Comparison of ENCODE assay signal across 8 mouse cellular contexts in genomic region chr9:96259017-96259512, GRCm38 (mm10).
DNase-seq lines count a peak whose midpoint lies in the region; ATAC-seq and TF ChIP-seq lines count a peak whose summit lies in the region.

No protein-coding gene starts in this region.

- peak overlapping the region; percentile 38 to 56 for H3K4me3 ChIP-seq in ES-E14 (ENCODE audit: insufficient read depth in 1 of 2, low read depth in 1 of 2, low read length in 2 of 2, poor library complexity in 1 of 2, severe bottlenecking in 1 of 2)
- peak overlapping the region; percentile 45 for H3K4me3 ChIP-seq in embryonic facial prominence, embryonic 14.5 days (ENCODE audit: low read depth, low read length)
- peak overlapping the region; percentile 62 for H3K4me3 ChIP-seq in hindbrain, embryonic 10.5 days
- peak overlapping the region; percentile 51 for H3K4me3 ChIP-seq in limb, embryonic 13.5 days
- peak overlapping the region; percentile 57 for H3K4me3 ChIP-seq in midbrain, embryonic 16.5 days (ENCODE audit: low read depth, low read length)

- 2% methylated on average over 5 of the region's 5 CpGs for WGBS in embryonic facial prominence, embryonic 14.5 days
- WGBS in hindbrain, embryonic 10.5 days, result under 1% methylated on average over 5 of the region's 5 CpGs
- 1% methylated on average over 5 of the region's 5 CpGs for WGBS in limb, embryonic 13.5 days
- WGBS in midbrain, embryonic 16.5 days, result 1% methylated on average over 5 of the region's 5 CpGs

- no peak overlapping the region; the same call in 1 of the 2 replicates for H3K27ac ChIP-seq in ES-E14 (ENCODE audit: insufficient read depth, low read depth, low read length, poor library complexity, severe bottlenecking)
- H3K27ac ChIP-seq in embryonic facial prominence, embryonic 14.5 days (replicated peaks; ENCODE audit: low read depth, low read length), result no peak overlapping the region
- peak overlapping the region; percentile 90 for H3K27ac ChIP-seq in hindbrain, embryonic 10.5 days
- no peak overlapping the region for H3K27ac ChIP-seq in limb, embryonic 13.5 days
- peak overlapping the region; percentile 42; the same call in 1 of the 2 replicates for H3K27ac ChIP-seq in midbrain, embryonic 16.5 days (ENCODE audit: low read length)

- no peaks in the 10 kb centered on the region for H3K27me3 ChIP-seq in embryonic facial prominence, embryonic 14.5 days (replicated peaks; ENCODE audit: control insufficient read depth, insufficient read depth, low read length)
- H3K27me3 ChIP-seq in hindbrain, embryonic 10.5 days (ENCODE audit: insufficient read depth, poor library complexity, severe bottlenecking), result no peaks in the 10 kb centered on the region
- H3K27me3 ChIP-seq in limb, embryonic 13.5 days, result no peaks in the 10 kb centered on the region
- no peaks in the 10 kb centered on the region for H3K27me3 ChIP-seq in midbrain, embryonic 16.5 days (ENCODE audit: control insufficient read depth, insufficient read depth, low read depth, low read length)

- H3K9me3 ChIP-seq in ES-E14 (ENCODE audit: control insufficient read depth, insufficient read depth, low read depth, low read length), result no peaks in the 10 kb centered on the region
- no peaks in the 10 kb centered on the region for H3K9me3 ChIP-seq in embryonic facial prominence, embryonic 14.5 days (ENCODE audit: control insufficient read depth, low read length)
- no peaks in the 10 kb centered on the region for H3K9me3 ChIP-seq in hindbrain, embryonic 10.5 days
- H3K9me3 ChIP-seq in limb, embryonic 13.5 days, result no peaks in the 10 kb centered on the region
- no peaks in the 10 kb centered on the region for H3K9me3 ChIP-seq in midbrain, embryonic 16.5 days (replicated peaks; ENCODE audit: control insufficient read depth, low read length, poor library complexity, severe bottlenecking)

- H3K4me2 ChIP-seq in embryonic facial prominence, embryonic 14.5 days (ENCODE audit: low read depth, low read length), result peak overlapping the region; percentile 73
- peak overlapping the region; percentile 58 for H3K4me2 ChIP-seq in limb, embryonic 13.5 days (replicated peaks)
- peak overlapping the region; percentile 58 for H3K4me2 ChIP-seq in midbrain, embryonic 16.5 days (ENCODE audit: low read length)

- in situ Hi-C loops in ES-E14 (cut with MboI; ENCODE audit: low sequenced_read_pairs in 2 of 2, unreplicated experiment in 2 of 2), result no loop called here

- DNase-seq in heart, adult 18-20 months, result peak; percentile 9 to 54
- DNase-seq in heart, adult 11 months, result no peak
- DNase-seq in ES-E14 (ENCODE audit: low read depth, low spot score), result peak; percentile 27
- peak; percentile 92 for DNase-seq in embryonic facial prominence, embryonic 14.5 days (ENCODE audit: low spot score)
- peak; percentile 66 for DNase-seq in hindbrain, embryonic 10.5 days (ENCODE audit: low spot score)
- no peak for DNase-seq in urinary bladder, adult 18-20 months (ENCODE audit: low spot score in 2 of 2)

- peaks cover 0 to 1% of the 10 kb centered on the region in 2 experiments; a peak in 3 of 4 replicates for H3K4me1 ChIP-seq in ES-E14 (ENCODE audit: control insufficient read depth in 2 of 2, insufficient read depth in 2 of 2, low read length in 2 of 2, poor library complexity in 1 of 2)
- no peaks in the 10 kb centered on the region for H3K4me1 ChIP-seq in embryonic facial prominence, embryonic 14.5 days (ENCODE audit: control insufficient read depth, insufficient read depth, low read length)
- peaks cover 18% of the 10 kb centered on the region for H3K4me1 ChIP-seq in hindbrain, embryonic 10.5 days (replicated peaks)
- peaks cover 6% of the 10 kb centered on the region; the same call in 1 of the 2 replicates for H3K4me1 ChIP-seq in limb, embryonic 13.5 days
- peaks cover 8% of the 10 kb centered on the region for H3K4me1 ChIP-seq in midbrain, embryonic 16.5 days (ENCODE audit: control insufficient read depth, insufficient read depth, low read length)

- ATAC-seq in embryonic facial prominence, embryonic 14.5 days (ENCODE audit: low read depth), result peak; percentile 89
- peak; percentile 86 for ATAC-seq in limb, embryonic 13.5 days (ENCODE audit: low FRiP score, low read depth)
- peak; percentile 87 for ATAC-seq in midbrain, embryonic 16.5 days

- H3K9ac ChIP-seq in ES-E14 (ENCODE audit: insufficient read depth, low read depth, low read length, poor library complexity, severe bottlenecking), result no peak overlapping the region
- peak overlapping the region; percentile 44 for H3K9ac ChIP-seq in embryonic facial prominence, embryonic 14.5 days (ENCODE audit: low read depth, low read length)
- H3K9ac ChIP-seq in limb, embryonic 13.5 days, result peak overlapping the region; percentile 55
- H3K9ac ChIP-seq in midbrain, embryonic 16.5 days (ENCODE audit: low read depth, low read length), result peak overlapping the region; percentile 52

- no peaks in the 10 kb centered on the region for H3K36me3 ChIP-seq in ES-E14 (ENCODE audit: control insufficient read depth, insufficient read depth, low read length, poor library complexity, severe bottlenecking)
- H3K36me3 ChIP-seq in embryonic facial prominence, embryonic 14.5 days (ENCODE audit: control insufficient read depth, insufficient read depth, low read length), result no peaks in the 10 kb centered on the region
- no peaks in the 10 kb centered on the region for H3K36me3 ChIP-seq in hindbrain, embryonic 10.5 days
- no peaks in the 10 kb centered on the region for H3K36me3 ChIP-seq in limb, embryonic 13.5 days
- no peaks in the 10 kb centered on the region for H3K36me3 ChIP-seq in midbrain, embryonic 16.5 days (ENCODE audit: control insufficient read depth, insufficient read depth, low read length)

TF ChIP-seq in ES-E14, 5 proteins besides CTCF, POLR2A, EP300 and RAD21:
- TF ChIP-seq MAFK (IDR thresholded peaks at IDR 0.05; ENCODE audit: insufficient read depth, low read depth, low read length) (no peak), HCFC1 (IDR thresholded peaks at IDR 0.05; ENCODE audit: borderline replicate concordance, insufficient read depth, low read length) (no peak), ZNF384 (IDR thresholded peaks at IDR 0.05; ENCODE audit: low read depth, low read length) (peak; percentile 93), ZC3H11A (IDR thresholded peaks at IDR 0.05; ENCODE audit: borderline replicate concordance, low read depth, low read length) (no peak), CHD2 (IDR thresholded peaks at IDR 0.05; ENCODE audit: low read depth, low read length) (no peak)
TF ChIP-seq in ES-E14: peak in this region for 1.

Comparison
In these comparisons a context has a peak if more than half of its experiments do, and no peak if none do; other contexts are left out.
1. DNase-seq: peak in heart, adult 18-20 months (2 of 2), ES-E14 (single experiment), embryonic facial prominence, embryonic 14.5 days (single experiment) and hindbrain, embryonic 10.5 days (single experiment); none in heart, adult 11 months (single experiment) and urinary bladder, adult 18-20 months (0 of 2).
2. H3K27ac ChIP-seq: peak in hindbrain, embryonic 10.5 days (single experiment) and midbrain, embryonic 16.5 days (single experiment); none in ES-E14 (single experiment), embryonic facial prominence, embryonic 14.5 days (single experiment) and limb, embryonic 13.5 days (single experiment).
3. Peak in every context shown above with its lines, with median percentiles within 50 percentile points of each other: H3K4me3 ChIP-seq, ATAC-seq and H3K4me2 ChIP-seq.